Comparison of ENCODE assay signal across 6 mouse cellular contexts in the genomic region with DNA sequence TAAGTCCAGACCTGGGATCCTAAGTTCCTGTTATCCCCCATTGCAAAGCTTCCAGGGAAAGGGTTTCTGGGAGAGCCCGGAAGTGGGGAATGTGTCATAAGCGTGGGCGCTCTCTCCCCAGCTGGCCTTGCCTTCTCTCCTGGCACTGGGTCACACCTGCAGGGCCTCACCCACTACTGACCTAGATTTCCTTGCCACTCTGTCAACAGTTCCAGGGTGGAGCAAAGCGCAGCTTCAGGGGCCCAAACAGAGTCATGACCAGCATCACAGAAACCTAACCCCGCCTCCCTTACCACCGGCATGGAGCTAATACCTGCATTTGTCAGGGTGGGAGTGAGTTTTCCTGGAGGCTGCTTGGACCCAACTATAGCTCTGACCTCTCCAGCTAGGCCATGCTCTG. TPM values are rescaled to one million over a fixed set of nuclear protein-coding genes. Genes with fewer than 3 reads are reported as not detected.
DNase-seq lines count a peak whose midpoint lies in the region; ATAC-seq and TF ChIP-seq lines count a peak whose summit lies in the region.
"Not testable (repeated sequence)": the region's sequence is repeated elsewhere in the genome, so short reads cannot be mapped to it uniquely, and the experiment has no call there.

No protein-coding gene starts in this region.

- DNase-seq in cerebellum, adult 8-10 months: peak; percentile 4
- not testable (repeated sequence) for DNase-seq in liver, postnatal 0 days
- peak; percentile 18 for DNase-seq in right cerebral cortex, adult 18-20 months
- peak; percentile 12 for DNase-seq in thymus, postnatal 14 days

- not testable (repeated sequence) for H3K4me1 ChIP-seq in intestine, embryonic 15.5 days (replicated peaks); liver, postnatal 0 days (ENCODE audit: insufficient read depth); stomach, embryonic 16.5 days (ENCODE audit: control insufficient read depth, insufficient read depth, low read length)

- H3K9ac ChIP-seq in intestine, embryonic 15.5 days; liver, postnatal 0 days (replicated peaks); stomach, embryonic 16.5 days (ENCODE audit: low read length): not testable (repeated sequence)

- TF ChIP-seq EP300 in liver, postnatal 0 days (IDR thresholded peaks at IDR 0.05; ENCODE audit: low read depth): not testable (repeated sequence)

- not testable (repeated sequence) for TF ChIP-seq CTCF in liver, postnatal 0 days (IDR thresholded peaks at IDR 0.05; ENCODE audit: low read depth)

- 77% methylated on average over 6 of the region's 6 CpGs for WGBS in intestine, embryonic 15.5 days
- WGBS in liver, postnatal 0 days (ENCODE audit: insufficient replicate concordance): 76% methylated on average over 5 of the region's 6 CpGs
- 62% methylated on average over 6 of the region's 6 CpGs for WGBS in stomach, embryonic 16.5 days

- ATAC-seq in intestine, embryonic 15.5 days: peak; percentile 68
- peak; percentile 62 for ATAC-seq in liver, postnatal 0 days
- ATAC-seq in stomach, embryonic 16.5 days (ENCODE audit: insufficient read depth, low FRiP score): peak; percentile 87

- H3K36me3 ChIP-seq in intestine, embryonic 15.5 days; liver, postnatal 0 days (replicated peaks; ENCODE audit: insufficient read depth, low read length); stomach, embryonic 16.5 days (ENCODE audit: control insufficient read depth, insufficient read depth, low read length): not testable (repeated sequence)

- not testable (repeated sequence) for H3K9me3 ChIP-seq in intestine, embryonic 15.5 days; liver, postnatal 0 days (ENCODE audit: low read length); stomach, embryonic 16.5 days (replicated peaks; ENCODE audit: control insufficient read depth, low read length)

- H3K27me3 ChIP-seq in intestine, embryonic 15.5 days (replicated peaks); liver, postnatal 0 days (ENCODE audit: insufficient read depth, low read length); stomach, embryonic 16.5 days (ENCODE audit: control insufficient read depth, insufficient read depth, low read length): not testable (repeated sequence)

- H3K4me3 ChIP-seq in intestine, embryonic 15.5 days (replicated peaks); liver, postnatal 0 days (ENCODE audit: low read depth, low read length); stomach, embryonic 16.5 days (replicated peaks; ENCODE audit: low read length): not testable (repeated sequence)

- H3K27ac ChIP-seq in intestine, embryonic 15.5 days; liver, postnatal 0 days (ENCODE audit: low read depth): not testable (repeated sequence)
- H3K27ac ChIP-seq in stomach, embryonic 16.5 days (ENCODE audit: low read length): peak overlapping the region; percentile 60; the same call in 1 of the 2 replicates

- H3K4me2 ChIP-seq in intestine, embryonic 15.5 days (replicated peaks); liver, postnatal 0 days (ENCODE audit: low read depth, low read length); stomach, embryonic 16.5 days (ENCODE audit: low read depth, low read length): not testable (repeated sequence)

RNA-seq across cellular contexts. Expression of a gene that starts 34.7 kb away (rescaled TPM):
- 19.5 and 19.9 TPM in 2 replicates for polyA plus RNA-seq in intestine, embryonic 15.5 days (2015; fragmentation: Nextera tagmentation; extraction: Ambion mirVana)
- 6.9 and 7.3 TPM in 2 replicates for polyA plus RNA-seq in liver, postnatal 0 days (2015; fragmentation: Nextera tagmentation; extraction: Ambion mirVana)
- 20.6 and 22.0 TPM in 2 replicates for polyA plus RNA-seq in stomach, embryonic 16.5 days (2015; fragmentation: Nextera tagmentation; extraction: Ambion mirVana)
